Mouse (Mus musculus): ENCODE results near the gene Mylip. TPM values are rescaled to one million over a fixed set of nuclear protein-coding genes. Genes with fewer than 3 reads are reported as not detected.

Mylip gene
- polyA plus RNA-seq (2012; rRNA removed) (6.6 and 8.2 TPM in 2 replicates), polyA plus RNA-seq (2014; fragmentation: Nextera tagmentation; extraction: Ambion mirVana) (3.2 and 3.3 TPM in 2 replicates)

- peak; percentile 78 for TF ChIP-seq CTCF (IDR thresholded peaks at IDR 0.05; ENCODE audit: low read depth)
- TF ChIP-seq EP300 (IDR thresholded peaks at IDR 0.05; ENCODE audit: low read depth), result peak; percentile 10; the same call in 1 of the 2 replicates
- under 1% methylated on average over 80 of the region's 81 CpGs for WGBS (ENCODE audit: insufficient replicate concordance)
- Histone ChIP-seq H3K4me3 (ENCODE audit: insufficient read depth in 1 of 2, low read depth in 2 of 2, low read length in 2 of 2) (peak within 1 kb of the TSS; percentile 80 to 88), H3K9ac (replicated peaks) (peak within 1 kb of the TSS; percentile 89), H3K27me3 (ENCODE audit: control insufficient read depth, insufficient read depth, low read length) (no peaks in the 10 kb centered on the region; the same call in 1 of the 2 replicates), H3K4me2 (ENCODE audit: low read depth) (peak within 1 kb of the TSS; percentile 91), H3K4me1 (replicated peaks; ENCODE audit: control insufficient read depth in 2 of 2, insufficient read depth in 2 of 2, low read length in 1 of 2) (peaks cover 23 to 42% of the 10 kb centered on the region in 2 experiments), H3K36me3 (replicated peaks; ENCODE audit: control insufficient read depth, insufficient read depth, low read depth) (peaks cover 30% of the 10 kb centered on the region), H3K9me3 (ENCODE audit: control insufficient read depth, low read length) (no peaks in the 10 kb centered on the region), H3K27ac (peak within 1 kb of the TSS; percentile 75)
- peak; percentile 93 for ATAC-seq (ENCODE audit: insufficient read depth)
- peak; percentile 94 to 96 (median 96) for DNase-seq (ENCODE audit: low read depth in 3 of 3, low spot score in 3 of 3)
Observed at GRCm38 (mm10) chr13:45389448-45390311, at the start of gene Mylip. Mylip (plus strand) TSS chr13:45389742.

- Histone ChIP-seq H3K4me2 (ENCODE audit: low read depth) (no peak overlapping the region), H3K27ac (no peak overlapping the region), H3K4me3 (ENCODE audit: insufficient read depth in 1 of 2, low read depth in 2 of 2, low read length in 2 of 2) (no peak overlapping the region), H3K9ac (replicated peaks) (no peak overlapping the region), H3K4me1 (replicated peaks; ENCODE audit: control insufficient read depth in 2 of 2, insufficient read depth in 2 of 2, low read length in 1 of 2) (peaks cover 0 to 2% of the 10 kb centered on the region in 2 experiments; a peak in 1 of 4 replicates), H3K27me3 (ENCODE audit: control insufficient read depth, insufficient read depth, low read length) (no peaks in the 10 kb centered on the region), H3K36me3 (replicated peaks; ENCODE audit: control insufficient read depth, insufficient read depth, low read depth) (no peaks in the 10 kb centered on the region), H3K9me3 (ENCODE audit: control insufficient read depth, low read length) (no peaks in the 10 kb centered on the region)
- no peak for TF ChIP-seq CTCF (IDR thresholded peaks at IDR 0.05; ENCODE audit: low read depth)
- no peak for TF ChIP-seq EP300 (IDR thresholded peaks at IDR 0.05; ENCODE audit: low read depth)
- ATAC-seq (ENCODE audit: insufficient read depth) (no peak), DNase-seq (ENCODE audit: low read depth in 3 of 3, low spot score in 3 of 3) (no peak)
Observed at GRCm38 (mm10) chr13:45341991-45342390, 47.6 kb upstream of the Mylip start.

- Histone ChIP-seq H3K27me3 (ENCODE audit: control insufficient read depth, insufficient read depth, low read length) (no peaks in the 10 kb centered on the region), H3K27ac (no peak overlapping the region), H3K9me3 (ENCODE audit: control insufficient read depth, low read length) (no peaks in the 10 kb centered on the region), H3K4me3 (ENCODE audit: insufficient read depth in 1 of 2, low read depth in 2 of 2, low read length in 2 of 2) (no peak overlapping the region), H3K36me3 (replicated peaks; ENCODE audit: control insufficient read depth, insufficient read depth, low read depth) (no peaks in the 10 kb centered on the region), H3K9ac (replicated peaks) (no peak overlapping the region), H3K4me1 (replicated peaks; ENCODE audit: control insufficient read depth in 2 of 2, insufficient read depth in 2 of 2, low read length in 1 of 2) (peaks cover 0 to 2% of the 10 kb centered on the region in 2 experiments; a peak in 1 of 4 replicates), H3K4me2 (ENCODE audit: low read depth) (no peak overlapping the region)
- 69% methylated on average over 6 of the region's 6 CpGs for WGBS (ENCODE audit: insufficient replicate concordance)
- no peak for TF ChIP-seq CTCF (IDR thresholded peaks at IDR 0.05; ENCODE audit: low read depth)
- no peak for TF ChIP-seq EP300 (IDR thresholded peaks at IDR 0.05; ENCODE audit: low read depth)
- no peak for ATAC-seq (ENCODE audit: insufficient read depth)
- no peak for DNase-seq (ENCODE audit: low read depth in 3 of 3, low spot score in 3 of 3)
Observed at GRCm38 (mm10) chr13:45343541-45343940, 46.0 kb upstream of the Mylip start.

GRCm38 (mm10) chr13:45343966-45344365 lies 45.6 kb upstream of the Mylip start:
- Histone ChIP-seq H3K4me1 (replicated peaks; ENCODE audit: control insufficient read depth in 2 of 2, insufficient read depth in 2 of 2, low read length in 1 of 2) (peaks cover 0 to 2% of the 10 kb centered on the region in 2 experiments; a peak in 1 of 4 replicates), H3K9me3 (ENCODE audit: control insufficient read depth, low read length) (no peaks in the 10 kb centered on the region), H3K36me3 (replicated peaks; ENCODE audit: control insufficient read depth, insufficient read depth, low read depth) (no peaks in the 10 kb centered on the region), H3K4me2 (ENCODE audit: low read depth) (no peak overlapping the region), H3K9ac (replicated peaks) (no peak overlapping the region), H3K4me3 (ENCODE audit: insufficient read depth in 1 of 2, low read depth in 2 of 2, low read length in 2 of 2) (no peak overlapping the region), H3K27me3 (ENCODE audit: control insufficient read depth, insufficient read depth, low read length) (no peaks in the 10 kb centered on the region), H3K27ac (no peak overlapping the region)
- DNase-seq (ENCODE audit: low read depth in 3 of 3, low spot score in 3 of 3), result no peak
- WGBS (ENCODE audit: insufficient replicate concordance), result 62% methylated on average over 4 of the region's 4 CpGs
- no peak for ATAC-seq (ENCODE audit: insufficient read depth)
- TF ChIP-seq EP300 (IDR thresholded peaks at IDR 0.05; ENCODE audit: low read depth) (no peak), CTCF (IDR thresholded peaks at IDR 0.05; ENCODE audit: low read depth) (no peak)

GRCm38 (mm10) chr13:45345471-45346159 lies 43.9 kb upstream of the Mylip start:
- Histone ChIP-seq H3K4me1 (replicated peaks; ENCODE audit: control insufficient read depth in 2 of 2, insufficient read depth in 2 of 2, low read length in 1 of 2) (peaks cover 0 to 2% of the 10 kb centered on the region in 2 experiments; a peak in 1 of 4 replicates), H3K27me3 (ENCODE audit: control insufficient read depth, insufficient read depth, low read length) (no peaks in the 10 kb centered on the region), H3K36me3 (replicated peaks; ENCODE audit: control insufficient read depth, insufficient read depth, low read depth) (no peaks in the 10 kb centered on the region), H3K9ac (replicated peaks) (no peak overlapping the region), H3K9me3 (ENCODE audit: control insufficient read depth, low read length) (no peaks in the 10 kb centered on the region), H3K27ac (no peak overlapping the region), H3K4me2 (ENCODE audit: low read depth) (no peak overlapping the region), H3K4me3 (ENCODE audit: insufficient read depth in 1 of 2, low read depth in 2 of 2, low read length in 2 of 2) (no peak overlapping the region)
- no peak for ATAC-seq (ENCODE audit: insufficient read depth)
- WGBS (ENCODE audit: insufficient replicate concordance), result 44% methylated on average over 14 of the region's 14 CpGs
- TF ChIP-seq EP300 (IDR thresholded peaks at IDR 0.05; ENCODE audit: low read depth), result no peak
- TF ChIP-seq CTCF (IDR thresholded peaks at IDR 0.05; ENCODE audit: low read depth), result no peak
- no peak for DNase-seq (ENCODE audit: low read depth in 3 of 3, low spot score in 3 of 3)

All from liver, embryonic 14.5 days (tissue).